ENCODE assay signal across 27 mouse cellular contexts in the genomic region with DNA sequence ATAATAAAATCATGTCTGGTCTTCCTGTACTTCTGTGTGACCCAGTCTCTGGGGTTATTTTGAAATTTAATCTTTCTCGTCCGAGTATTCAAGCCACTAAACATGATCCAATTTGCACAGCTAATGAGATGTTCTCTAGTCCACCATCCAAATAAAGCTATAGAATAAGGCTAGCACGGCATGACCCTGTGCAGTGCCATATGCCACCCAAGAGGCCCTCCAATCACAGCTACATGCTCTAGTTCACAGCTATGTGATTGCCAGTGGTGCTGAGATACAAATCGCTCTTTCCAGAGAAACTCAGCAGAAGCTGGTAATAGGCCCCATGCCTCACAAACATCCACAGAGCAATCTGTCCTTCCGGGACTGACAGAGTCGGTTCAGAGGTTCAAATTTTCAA.
DNase-seq lines count a peak whose midpoint lies in the region; ATAC-seq and TF ChIP-seq lines count a peak whose summit lies in the region.
"Had no signal": no experiment of that assay in that cellular context is flagged by ENCODE, and none has a peak within 500 bp of the region (broad histone marks: within the 10 kb centered on the region; RNA-seq: fewer than 3 reads in every experiment).

No protein-coding gene starts in this region.

- no peak overlapping the region for H3K4me3 ChIP-seq in hindbrain, embryonic 15.5 days
- H3K4me3 ChIP-seq in hindbrain, embryonic 13.5 days: no peak overlapping the region
- H3K4me3 ChIP-seq in midbrain, postnatal 0 days (ENCODE audit: low read depth, low read length): no peak overlapping the region
- H3K4me3 ChIP-seq in midbrain, embryonic 14.5 days (replicated peaks; ENCODE audit: low read depth, low read length): no peak overlapping the region
- H3K4me3 ChIP-seq: forebrain, embryonic 10.5 days; forebrain, embryonic 13.5 days; heart, embryonic 12.5 days; heart, embryonic 15.5 days; hindbrain, embryonic 10.5 days; intestine, embryonic 15.5 days had no signal

- H3K36me3 ChIP-seq in hindbrain, embryonic 15.5 days: no peaks in the 10 kb centered on the region
- H3K36me3 ChIP-seq in hindbrain, embryonic 13.5 days: no peaks in the 10 kb centered on the region
- H3K36me3 ChIP-seq in midbrain, postnatal 0 days (ENCODE audit: insufficient read depth, low read length): no peaks in the 10 kb centered on the region
- no peaks in the 10 kb centered on the region for H3K36me3 ChIP-seq in midbrain, embryonic 14.5 days (ENCODE audit: control insufficient read depth, insufficient read depth, low read length)
- H3K36me3 ChIP-seq: forebrain, embryonic 10.5 days; heart, embryonic 12.5 days; heart, embryonic 15.5 days; hindbrain, embryonic 10.5 days; intestine, embryonic 15.5 days had no signal

- peak; percentile 51; the same call in 1 of the 2 replicates for ATAC-seq in hindbrain, embryonic 15.5 days (ENCODE audit: low FRiP score, low read depth)
- ATAC-seq in hindbrain, embryonic 13.5 days (ENCODE audit: low FRiP score): no peak
- no peak for ATAC-seq in midbrain, postnatal 0 days (ENCODE audit: low FRiP score)
- ATAC-seq in midbrain, embryonic 14.5 days (ENCODE audit: low FRiP score, low TSS enrichment): no peak
- ATAC-seq: forebrain, embryonic 13.5 days; forebrain, embryonic 16.5 days; intestine, embryonic 15.5 days had no signal

- no peaks in the 10 kb centered on the region for H3K9me3 ChIP-seq in hindbrain, embryonic 15.5 days
- no peaks in the 10 kb centered on the region for H3K9me3 ChIP-seq in hindbrain, embryonic 13.5 days
- H3K9me3 ChIP-seq in midbrain, postnatal 0 days (ENCODE audit: low read length): no peaks in the 10 kb centered on the region
- H3K9me3 ChIP-seq in midbrain, embryonic 14.5 days (ENCODE audit: control insufficient read depth, low read length): no peaks in the 10 kb centered on the region
- H3K9me3 ChIP-seq: forebrain, embryonic 10.5 days; forebrain, embryonic 13.5 days; heart, embryonic 12.5 days; heart, embryonic 15.5 days; hindbrain, embryonic 10.5 days; intestine, embryonic 15.5 days had no signal

- no peak overlapping the region for H3K27ac ChIP-seq in hindbrain, embryonic 15.5 days (replicated peaks)
- no peak overlapping the region for H3K27ac ChIP-seq in hindbrain, embryonic 13.5 days
- no peak overlapping the region for H3K27ac ChIP-seq in midbrain, postnatal 0 days (ENCODE audit: low read depth, low read length)
- H3K27ac ChIP-seq in midbrain, embryonic 14.5 days (replicated peaks; ENCODE audit: low read depth, low read length): no peak overlapping the region
- H3K27ac ChIP-seq: forebrain, embryonic 10.5 days; forebrain, embryonic 13.5 days; heart, embryonic 15.5 days; hindbrain, embryonic 10.5 days; intestine, embryonic 15.5 days had no signal

- no peaks in the 10 kb centered on the region for H3K27me3 ChIP-seq in hindbrain, embryonic 15.5 days
- H3K27me3 ChIP-seq in hindbrain, embryonic 13.5 days: no peaks in the 10 kb centered on the region
- H3K27me3 ChIP-seq in midbrain, postnatal 0 days (ENCODE audit: insufficient read depth, low read length): no peaks in the 10 kb centered on the region
- H3K27me3 ChIP-seq in midbrain, embryonic 14.5 days (ENCODE audit: control insufficient read depth, insufficient read depth, low read length): no peaks in the 10 kb centered on the region
- H3K27me3 ChIP-seq: CH12.LX; forebrain, embryonic 13.5 days; heart, embryonic 12.5 days; heart, embryonic 15.5 days; intestine, embryonic 15.5 days had no signal

- peak; percentile 3 for DNase-seq in cerebellum, adult 11-12 months
- DNase-seq in cerebellum, postnatal 25 days: no peak
- peak; percentile 24 for DNase-seq in midbrain, postnatal 0 days (ENCODE audit: low spot score)
- DNase-seq in midbrain, embryonic 14.5 days: no peak
- peak; percentile 59 for DNase-seq in retina, embryonic 14.5 days (ENCODE audit: low spot score)
- DNase-seq in frontal cortex, postnatal 36 days (ENCODE audit: low spot score in 2 of 2): no peak
- DNase-seq: adrenal gland, adult 2 months; adrenal gland, postnatal 14 days; B cell, adult 2 months; cerebellum, adult 18-20 months; cerebellum, adult 9-11 months; gastrocnemius, postnatal 25 days; heart, adult 18-20 months; heart, postnatal 10 days; heart, postnatal 36 days; kidney, adult 11 months; kidney, adult 8-10 months had no signal

- H3K4me2 ChIP-seq in hindbrain, embryonic 15.5 days: no peak overlapping the region
- H3K4me2 ChIP-seq in hindbrain, embryonic 13.5 days: no peak overlapping the region
- no peak overlapping the region for H3K4me2 ChIP-seq in midbrain, postnatal 0 days (ENCODE audit: low read depth, low read length, poor library complexity, severe bottlenecking)
- no peak overlapping the region for H3K4me2 ChIP-seq in midbrain, embryonic 14.5 days (ENCODE audit: low read length)
- H3K4me2 ChIP-seq: forebrain, embryonic 13.5 days; heart, embryonic 12.5 days; heart, embryonic 15.5 days; intestine, embryonic 15.5 days had no signal

- H3K9ac ChIP-seq in hindbrain, embryonic 15.5 days: no peak overlapping the region
- no peak overlapping the region for H3K9ac ChIP-seq in hindbrain, embryonic 13.5 days
- no peak overlapping the region for H3K9ac ChIP-seq in midbrain, postnatal 0 days (replicated peaks; ENCODE audit: low read length, poor library complexity, severe bottlenecking)
- H3K9ac ChIP-seq in midbrain, embryonic 14.5 days (replicated peaks; ENCODE audit: low read length): no peak overlapping the region
- H3K9ac ChIP-seq: forebrain, embryonic 13.5 days; heart, embryonic 12.5 days; heart, embryonic 15.5 days; intestine, embryonic 15.5 days had no signal

- no peaks in the 10 kb centered on the region for H3K4me1 ChIP-seq in hindbrain, embryonic 15.5 days (replicated peaks)
- no peaks in the 10 kb centered on the region for H3K4me1 ChIP-seq in hindbrain, embryonic 13.5 days (replicated peaks)
- H3K4me1 ChIP-seq in midbrain, postnatal 0 days (ENCODE audit: insufficient read depth, low read length): no peaks in the 10 kb centered on the region
- no peaks in the 10 kb centered on the region for H3K4me1 ChIP-seq in midbrain, embryonic 14.5 days (ENCODE audit: control insufficient read depth, insufficient read depth, low read length)
- H3K4me1 ChIP-seq: forebrain, embryonic 10.5 days; forebrain, embryonic 13.5 days; heart, embryonic 12.5 days; heart, embryonic 15.5 days; hindbrain, embryonic 10.5 days; intestine, embryonic 15.5 days had no signal

- no peak for TF ChIP-seq CTCF in midbrain, postnatal 0 days (IDR thresholded peaks at IDR 0.05)

- 77% methylated on average over 6 of the region's 6 CpGs for WGBS in hindbrain, embryonic 15.5 days
- 78% methylated on average over 6 of the region's 6 CpGs for WGBS in hindbrain, embryonic 13.5 days
- WGBS in midbrain, postnatal 0 days: 77% methylated on average over 6 of the region's 6 CpGs
- WGBS in midbrain, embryonic 14.5 days: 75% methylated on average over 6 of the region's 6 CpGs

Comparison
In these comparisons a context has a peak if more than half of its experiments do, and no peak if none do; other contexts are left out.
1. DNase-seq: peak in cerebellum, adult 11-12 months (single experiment), midbrain, postnatal 0 days (single experiment) and retina, embryonic 14.5 days (single experiment); none in cerebellum, postnatal 25 days (0 of 2), midbrain, embryonic 14.5 days (single experiment) and frontal cortex, postnatal 36 days (0 of 2).